ENCODE assay signal across 24 mouse cellular contexts in the genomic region with DNA sequence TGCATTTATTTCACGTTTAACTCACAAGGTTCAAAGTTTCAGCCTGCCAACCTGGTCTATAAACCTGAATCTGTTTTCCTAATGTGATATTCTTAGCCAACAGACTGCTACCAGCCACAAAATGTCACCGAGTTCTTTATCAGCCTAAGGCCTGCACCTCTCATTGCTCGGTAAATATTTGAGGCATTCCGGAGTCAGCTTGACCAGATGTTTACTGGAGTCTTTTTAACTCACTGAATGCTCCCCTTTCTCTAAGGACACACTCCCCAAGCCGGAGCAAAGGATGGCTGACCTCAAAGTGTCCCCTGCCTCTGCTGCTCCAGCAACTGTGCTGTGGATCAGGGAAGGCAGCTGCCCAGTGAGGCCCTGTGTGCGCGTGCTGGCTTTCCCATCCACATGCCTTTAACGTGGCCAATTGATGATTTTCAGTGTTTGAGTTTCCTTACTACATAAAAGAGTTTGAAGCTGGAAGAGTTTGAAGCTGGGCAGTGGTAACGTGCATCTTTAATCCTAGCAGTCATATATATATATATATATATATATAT. TPM values are rescaled to one million over a fixed set of nuclear protein-coding genes. Genes with fewer than 3 reads are reported as not detected.
DNase-seq lines count a peak whose midpoint lies in the region; ATAC-seq and TF ChIP-seq lines count a peak whose summit lies in the region.
"Had no signal": no experiment of that assay in that cellular context is flagged by ENCODE, and none has a peak within 500 bp of the region (broad histone marks: within the 10 kb centered on the region; RNA-seq: fewer than 3 reads in every experiment).

No protein-coding gene starts in this region.

- TF ChIP-seq POLR2A in lung, adult 2 months (IDR thresholded peaks at IDR 0.05; ENCODE audit: borderline replicate concordance, extremely low read depth, low read depth, low read length) = no peak

- 36% methylated on average over 9 of the region's 9 CpGs for WGBS in lung, embryonic 14.5 days
- WGBS in lung, adult 2 months = 67% methylated on average over 9 of the region's 9 CpGs
- WGBS in limb, embryonic 12.5 days = 45% methylated on average over 9 of the region's 9 CpGs
- WGBS in stomach, embryonic 16.5 days = 37% methylated on average over 9 of the region's 9 CpGs

- no peak overlapping the region for H3K4me3 ChIP-seq in lung, embryonic 14.5 days (ENCODE audit: low read depth, low read length)
- no peak overlapping the region for H3K4me3 ChIP-seq in lung, adult 2 months (replicated peaks; ENCODE audit: extremely low read depth, low read depth, low read length)
- no peak overlapping the region for H3K4me3 ChIP-seq in limb, embryonic 12.5 days (replicated peaks)
- H3K4me3 ChIP-seq in stomach, embryonic 16.5 days (replicated peaks; ENCODE audit: low read length) = no peak overlapping the region
- H3K4me3 ChIP-seq: embryonic facial prominence, embryonic 13.5 days; erythroblast, embryonic 14.5 days; forebrain, embryonic 12.5 days; neural tube, embryonic 12.5 days had no signal

- H3K9me3 ChIP-seq in lung, embryonic 14.5 days (ENCODE audit: low read depth, low read length) = no peaks in the 10 kb centered on the region
- H3K9me3 ChIP-seq in limb, embryonic 12.5 days = peaks cover 6% of the 10 kb centered on the region; the same call in 1 of the 2 replicates
- no peaks in the 10 kb centered on the region for H3K9me3 ChIP-seq in stomach, embryonic 16.5 days (replicated peaks; ENCODE audit: control insufficient read depth, low read length)
- H3K9me3 ChIP-seq: embryonic facial prominence, embryonic 13.5 days; forebrain, embryonic 12.5 days; neural tube, embryonic 12.5 days had no signal

- TF ChIP-seq CTCF in lung, embryonic 14.5 days (IDR thresholded peaks at IDR 0.05; ENCODE audit: low read depth) = no peak
- TF ChIP-seq CTCF in lung, adult 2 months (IDR thresholded peaks at IDR 0.05; ENCODE audit: insufficient read depth, low read length) = no peak

- no peaks in the 10 kb centered on the region for H3K4me1 ChIP-seq in lung, embryonic 14.5 days (ENCODE audit: insufficient read depth)
- no peaks in the 10 kb centered on the region; the same call in 1 of the 2 replicates for H3K4me1 ChIP-seq in lung, adult 2 months (ENCODE audit: control insufficient read depth, insufficient read depth, low read length)
- H3K4me1 ChIP-seq in limb, embryonic 12.5 days (replicated peaks) = peaks cover 23% of the 10 kb centered on the region
- no peaks in the 10 kb centered on the region for H3K4me1 ChIP-seq in stomach, embryonic 16.5 days (ENCODE audit: control insufficient read depth, insufficient read depth, low read length)
- H3K4me1 ChIP-seq: neural tube, embryonic 12.5 days had no signal

- peak; percentile 29 for DNase-seq in heart, adult 11 months
- DNase-seq in heart, postnatal 25 days (ENCODE audit: low spot score) = no peak
- peak; percentile 40 for DNase-seq in lung, embryonic 14.5 days
- DNase-seq in lung, adult 2 months = no peak
- DNase-seq in testis, postnatal 14 days (ENCODE audit: low spot score) = no peak
- DNase-seq in kidney, adult 11 months = no peak
- DNase-seq: adrenal gland, postnatal 10 days; cerebellum, adult 2 months; cerebellum, postnatal 36 days; embryo, embryonic 11 days; heart, adult 18-20 months; kidney, adult 2 months; left cerebral cortex, postnatal 4 days; lung, postnatal 10 days; midbrain, embryonic 14.5 days had no signal

- H3K9ac ChIP-seq in lung, embryonic 14.5 days = no peak overlapping the region
- H3K9ac ChIP-seq in limb, embryonic 12.5 days (replicated peaks) = no peak overlapping the region
- no peak overlapping the region for H3K9ac ChIP-seq in stomach, embryonic 16.5 days (ENCODE audit: low read length)
- H3K9ac ChIP-seq: embryonic facial prominence, embryonic 13.5 days; forebrain, embryonic 12.5 days; liver, embryonic 14.5 days; neural tube, embryonic 12.5 days had no signal

- H3K36me3 ChIP-seq in lung, embryonic 14.5 days (ENCODE audit: insufficient read depth) = no peaks in the 10 kb centered on the region
- H3K36me3 ChIP-seq in limb, embryonic 12.5 days = no peaks in the 10 kb centered on the region
- no peaks in the 10 kb centered on the region for H3K36me3 ChIP-seq in stomach, embryonic 16.5 days (ENCODE audit: control insufficient read depth, insufficient read depth, low read length)
- H3K36me3 ChIP-seq: embryonic facial prominence, embryonic 13.5 days; forebrain, embryonic 12.5 days; neural tube, embryonic 12.5 days had no signal

- H3K4me2 ChIP-seq in lung, embryonic 14.5 days = no peak overlapping the region
- no peak overlapping the region for H3K4me2 ChIP-seq in limb, embryonic 12.5 days
- H3K4me2 ChIP-seq in stomach, embryonic 16.5 days (ENCODE audit: low read depth, low read length) = no peak overlapping the region
- H3K4me2 ChIP-seq: embryonic facial prominence, embryonic 13.5 days; forebrain, embryonic 12.5 days; neural tube, embryonic 12.5 days had no signal

- intact Hi-C loops in heart, postnatal 25 days (cut with DNase I) = loop anchor here (5.0 kb wide), 1 partner anchor 42 kb away; no protein-coding TSS in a partner anchor

- H3K27ac ChIP-seq in lung, embryonic 14.5 days (ENCODE audit: low read depth) = 0 out of 2 replicates have a peak overlapping the region, but pooled peaks have one; percentile 33
- 0 out of 2 replicates have a peak overlapping the region, but pooled peaks have one; percentile 64 for H3K27ac ChIP-seq in limb, embryonic 12.5 days
- no peak overlapping the region for H3K27ac ChIP-seq in stomach, embryonic 16.5 days (ENCODE audit: low read length)
- H3K27ac ChIP-seq: embryonic facial prominence, embryonic 13.5 days; forebrain, embryonic 12.5 days; hindbrain, postnatal 0 days; kidney, postnatal 0 days; liver, embryonic 14.5 days; neural tube, embryonic 12.5 days had no signal

- no peaks in the 10 kb centered on the region for H3K27me3 ChIP-seq in lung, embryonic 14.5 days (ENCODE audit: insufficient read depth, low read length)
- H3K27me3 ChIP-seq in limb, embryonic 12.5 days = no peaks in the 10 kb centered on the region
- no peaks in the 10 kb centered on the region for H3K27me3 ChIP-seq in stomach, embryonic 16.5 days (ENCODE audit: control insufficient read depth, insufficient read depth, low read length)
- H3K27me3 ChIP-seq: embryonic facial prominence, embryonic 13.5 days; forebrain, embryonic 12.5 days; neural tube, embryonic 12.5 days had no signal

- peak; percentile 25; the same call in 1 of the 2 replicates for ATAC-seq in lung, embryonic 14.5 days (ENCODE audit: insufficient read depth)
- no peak for ATAC-seq in limb, embryonic 12.5 days (ENCODE audit: insufficient number of reproducible peaks, insufficient read depth, low FRiP score, low TSS enrichment, low read depth)
- ATAC-seq in stomach, embryonic 16.5 days (ENCODE audit: insufficient read depth, low FRiP score) = peak; percentile 57; the same call in 1 of the 2 replicates
- ATAC-seq: hindbrain, postnatal 0 days had no signal

RNA-seq across cellular contexts. Expression of gene Cnn3, which starts 52.3 kb away (rescaled TPM):
- total RNA-seq in heart, postnatal 25 days (2021) = 10 to 100 TPM; 41.8 to 48.6 TPM
- polyA plus RNA-seq in lung, embryonic 14.5 days (2014; fragmentation: Nextera tagmentation; extraction: Ambion mirVana) = 671 and 678 TPM in 2 replicates
- polyA plus RNA-seq in lung, adult 2 months (2012; rRNA removed) = 165 and 170 TPM in 2 replicates
- polyA plus RNA-seq in limb, embryonic 12.5 days (2016; fragmentation: Nextera tagmentation; extraction: Ambion mirVana) = 852 and 858 TPM in 2 replicates
- 525 and 535 TPM in 2 replicates for polyA plus RNA-seq in stomach, embryonic 16.5 days (2015; fragmentation: Nextera tagmentation; extraction: Ambion mirVana)

Comparison
In these comparisons a context has a peak if more than half of its experiments do, and no peak if none do; other contexts are left out.
1. DNase-seq: peak in heart, adult 11 months (single experiment) and lung, embryonic 14.5 days (single experiment); none in heart, postnatal 25 days (single experiment), lung, adult 2 months (single experiment), testis, postnatal 14 days (single experiment) and kidney, adult 11 months (single experiment).